Mouse (Mus musculus): ENCODE results near the gene Agtpbp1.

- TF ChIP-seq POLR2A (IDR thresholded peaks at IDR 0.05; ENCODE audit: control insufficient read depth, low read depth, low read length), result no peak
- no peak for TF ChIP-seq CTCF (IDR thresholded peaks at IDR 0.05; ENCODE audit: control insufficient read depth, insufficient read depth, insufficient replicate concordance, low read depth, low read length)
Observed at GRCm38 (mm10) chr13:59547091-59547490, 37.9 kb downstream of the Agtpbp1 start.
